Mouse (Mus musculus): ENCODE data around the gene Serac1. TPM values are rescaled to one million over a fixed set of nuclear protein-coding genes. Genes with fewer than 3 reads are reported as not detected.
A peak's percentile ranks its signal among the peaks of the same experiment; 100 is the strongest.

The Serac1 gene
- total and polyA plus RNA-seq, 2 experiments from 2014 or later = 6.2 to 15.6 TPM

GRCm38 (mm10) chr17:6008590-6008989 lies 71.0 kb downstream of the Serac1 start:
- ATAC-seq = no peak
- Histone ChIP-seq H3K4me2 (ENCODE audit: low read depth, low read length) (no peak overlapping the region), H3K9ac (replicated peaks; ENCODE audit: low read length) (no peak overlapping the region), H3K36me3 (ENCODE audit: insufficient read depth, low read length) (no peaks in the 10 kb centered on the region), H3K27me3 (ENCODE audit: insufficient read depth, low read length) (no peaks in the 10 kb centered on the region), H3K4me3 (ENCODE audit: low read length) (no peak overlapping the region), H3K9me3 (ENCODE audit: low read length) (no peaks in the 10 kb centered on the region), H3K27ac (no peak overlapping the region), H3K4me1 (ENCODE audit: insufficient read depth, low read length) (peaks cover 6% of the 10 kb centered on the region)
- WGBS = 84% methylated on average over 11 of the region's 11 CpGs
- no peak for DNase-seq (ENCODE audit: low spot score)
- TF ChIP-seq CTCF (IDR thresholded peaks at IDR 0.05; ENCODE audit: low read depth) = no peak

- peaks cover 6% of the 10 kb centered on the region for H3K4me1 ChIP-seq (ENCODE audit: insufficient read depth, low read length)
- H3K9me3 ChIP-seq (ENCODE audit: low read length) = no peaks in the 10 kb centered on the region
- no peak overlapping the region for H3K27ac ChIP-seq
- no peak for TF ChIP-seq CTCF (IDR thresholded peaks at IDR 0.05; ENCODE audit: low read depth)
- WGBS = 90% methylated on average over 9 of the region's 9 CpGs
- ATAC-seq = no peak
- no peak for DNase-seq (ENCODE audit: low spot score)
- no peak overlapping the region for H3K4me2 ChIP-seq (ENCODE audit: low read depth, low read length)
- no peaks in the 10 kb centered on the region for H3K36me3 ChIP-seq (ENCODE audit: insufficient read depth, low read length)
- no peaks in the 10 kb centered on the region for H3K27me3 ChIP-seq (ENCODE audit: insufficient read depth, low read length)
- no peak overlapping the region for H3K4me3 ChIP-seq (ENCODE audit: low read length)
- no peak overlapping the region for H3K9ac ChIP-seq (replicated peaks; ENCODE audit: low read length)
Measured at GRCm38 (mm10) chr17:6007902-6008301, 71.6 kb downstream of the Serac1 start.

- Histone ChIP-seq H3K27ac (no peak overlapping the region), H3K9me3 (ENCODE audit: low read length) (no peaks in the 10 kb centered on the region), H3K4me3 (ENCODE audit: low read length) (no peak overlapping the region), H3K4me1 (ENCODE audit: insufficient read depth, low read length) (peaks cover 6% of the 10 kb centered on the region), H3K9ac (replicated peaks; ENCODE audit: low read length) (no peak overlapping the region), H3K36me3 (ENCODE audit: insufficient read depth, low read length) (no peaks in the 10 kb centered on the region), H3K27me3 (ENCODE audit: insufficient read depth, low read length) (no peaks in the 10 kb centered on the region), H3K4me2 (ENCODE audit: low read depth, low read length) (no peak overlapping the region)
- WGBS = 80% methylated on average over 5 of the region's 5 CpGs
- no peak for TF ChIP-seq CTCF (IDR thresholded peaks at IDR 0.05; ENCODE audit: low read depth)
- DNase-seq (ENCODE audit: low spot score) (no peak), ATAC-seq (0 out of 2 replicates have a peak, but pooled peaks have one; percentile 19)
Measured at GRCm38 (mm10) chr17:6007101-6007780, 72.3 kb downstream of the Serac1 start.

GRCm38 (mm10) chr17:6005638-6006471 lies 73.7 kb downstream of the Serac1 start:
- Histone ChIP-seq H3K9ac (replicated peaks; ENCODE audit: low read length) (no peak overlapping the region), H3K4me2 (ENCODE audit: low read depth, low read length) (no peak overlapping the region), H3K9me3 (ENCODE audit: low read length) (no peaks in the 10 kb centered on the region), H3K4me3 (ENCODE audit: low read length) (no peak overlapping the region), H3K36me3 (ENCODE audit: insufficient read depth, low read length) (no peaks in the 10 kb centered on the region), H3K27me3 (ENCODE audit: insufficient read depth, low read length) (no peaks in the 10 kb centered on the region), H3K4me1 (ENCODE audit: insufficient read depth, low read length) (peaks cover 6% of the 10 kb centered on the region), H3K27ac (peak overlapping the region; percentile 64; the same call in 1 of the 2 replicates)
- DNase-seq (ENCODE audit: low spot score) (peak; percentile 75), ATAC-seq (peak; percentile 50)
- WGBS = 22% methylated on average over 14 of the region's 14 CpGs
- 0 out of 2 replicates have a peak, but pooled peaks have one; percentile 19 for TF ChIP-seq CTCF (IDR thresholded peaks at IDR 0.05; ENCODE audit: low read depth)

- Histone ChIP-seq H3K4me2 (ENCODE audit: low read depth, low read length) (no peak overlapping the region), H3K27me3 (ENCODE audit: insufficient read depth, low read length) (no peaks in the 10 kb centered on the region), H3K9ac (replicated peaks; ENCODE audit: low read length) (no peak overlapping the region), H3K4me1 (ENCODE audit: insufficient read depth, low read length) (peaks cover 6% of the 10 kb centered on the region), H3K27ac (peak overlapping the region; percentile 64; the same call in 1 of the 2 replicates), H3K9me3 (ENCODE audit: low read length) (no peaks in the 10 kb centered on the region), H3K4me3 (ENCODE audit: low read length) (no peak overlapping the region), H3K36me3 (ENCODE audit: insufficient read depth, low read length) (no peaks in the 10 kb centered on the region)
- no peak for TF ChIP-seq CTCF (IDR thresholded peaks at IDR 0.05; ENCODE audit: low read depth)
- WGBS = 21% methylated on average over 9 of the region's 14 CpGs
- no peak for DNase-seq (ENCODE audit: low spot score)
- peak; percentile 39; the same call in 1 of the 2 replicates for ATAC-seq
Measured at GRCm38 (mm10) chr17:6005246-6005637, 74.3 kb downstream of the Serac1 start.

GRCm38 (mm10) chr17:6003661-6004060 lies 75.9 kb downstream of the Serac1 start:
- H3K4me1 ChIP-seq (ENCODE audit: insufficient read depth, low read length) = peaks cover 6% of the 10 kb centered on the region
- no peak for DNase-seq (ENCODE audit: low spot score)
- H3K9me3 ChIP-seq (ENCODE audit: low read length) = no peaks in the 10 kb centered on the region
- TF ChIP-seq CTCF (IDR thresholded peaks at IDR 0.05; ENCODE audit: low read depth) = no peak
- H3K27ac ChIP-seq = no peak overlapping the region
- H3K9ac ChIP-seq (replicated peaks; ENCODE audit: low read length) = no peak overlapping the region
- no peak overlapping the region for H3K4me2 ChIP-seq (ENCODE audit: low read depth, low read length)
- no peak overlapping the region for H3K4me3 ChIP-seq (ENCODE audit: low read length)
- ATAC-seq = no peak
- H3K36me3 ChIP-seq (ENCODE audit: insufficient read depth, low read length) = no peaks in the 10 kb centered on the region
- no peaks in the 10 kb centered on the region for H3K27me3 ChIP-seq (ENCODE audit: insufficient read depth, low read length)
- whole genome bisulfite sequencing = 96% methylated on average over 6 of the region's 6 CpGs

Data from hindbrain, postnatal 0 days (tissue).